ENCODE assay signal across 22 mouse cellular contexts in genomic region chr3:86522880-86523505, GRCm38 (mm10). TPM values are rescaled to one million over a fixed set of nuclear protein-coding genes. Genes with fewer than 3 reads are reported as not detected.
DNase-seq lines count a peak whose midpoint lies in the region; ATAC-seq and TF ChIP-seq lines count a peak whose summit lies in the region.
"Had no signal": no experiment of that assay in that cellular context is flagged by ENCODE, and none has a peak within 500 bp of the region (broad histone marks: within the 10 kb centered on the region; RNA-seq: fewer than 3 reads in every experiment).

No protein-coding gene starts in this region.

- no peak for TF ChIP-seq CTCF in MEL (IDR thresholded peaks at IDR 0.05 in 2 of 3, conservative IDR thresholded peaks at IDR 0.05 in 1 of 3; ENCODE audit: control insufficient read depth in 1 of 3, insufficient read depth in 1 of 3, low read depth in 2 of 3, low read length in 3 of 3, poor library complexity in 1 of 3, severe bottlenecking in 1 of 3)
- no peak for TF ChIP-seq CTCF in liver, postnatal 0 days (IDR thresholded peaks at IDR 0.05; ENCODE audit: low read depth)

- DNase-seq in 416B (ENCODE audit: low read depth) (peak; percentile 15), A20 (ENCODE audit: low read depth, low spot score) (peak; percentile 71), MEL (ENCODE audit: low read depth, low spot score) (peak; percentile 67)
- peak; percentile 81 for DNase-seq in Muller cell, postnatal 12 days (ENCODE audit: inconsistent ontology term)
- DNase-seq in heart, postnatal 10 days, result no peak
- DNase-seq in liver, postnatal 0 days, result no peak
- DNase-seq in left cerebral cortex, postnatal 4 days, result no peak
- no peak for DNase-seq in heart, adult 11 months
- DNase-seq: adrenal gland, adult 2 months; adrenal gland, postnatal 10 days; adrenal gland, postnatal 25 days; cerebellum, adult 11-12 months; cerebellum, adult 2 months; cerebellum, adult 9-10 months; cerebellum, postnatal 10 days; cerebellum, postnatal 25 days; forebrain, postnatal 0 days had no signal

- H3K4me1 ChIP-seq in MEL (ENCODE audit: control insufficient read depth in 1 of 2, insufficient read depth in 2 of 2, low read length in 2 of 2), result peaks cover 0 to 4% of the 10 kb centered on the region in 2 experiments; a peak in 3 of 4 replicates
- no peaks in the 10 kb centered on the region for H3K4me1 ChIP-seq in liver, postnatal 0 days (ENCODE audit: insufficient read depth)
- H3K4me1 ChIP-seq: embryonic facial prominence, embryonic 10.5 days; embryonic facial prominence, embryonic 12.5 days; forebrain, embryonic 13.5 days; forebrain, embryonic 15.5 days had no signal

- TF ChIP-seq EP300 in MEL (IDR thresholded peaks at IDR 0.05; ENCODE audit: low read depth in 1 of 2, low read length in 2 of 2), result peak; percentile 70 to 74
- no peak for TF ChIP-seq EP300 in liver, postnatal 0 days (IDR thresholded peaks at IDR 0.05; ENCODE audit: low read depth)

- no peaks in the 10 kb centered on the region for H3K79me2 ChIP-seq in MEL (ENCODE audit: control insufficient read depth, insufficient read depth, low read length, poor library complexity)

- no peaks in the 10 kb centered on the region for H3K27me3 ChIP-seq in MEL (ENCODE audit: control insufficient read depth in 1 of 2, insufficient read depth in 2 of 2, low read length in 2 of 2)
- no peaks in the 10 kb centered on the region for H3K27me3 ChIP-seq in liver, postnatal 0 days (ENCODE audit: insufficient read depth, low read length)
- H3K27me3 ChIP-seq: embryonic facial prominence, embryonic 12.5 days; forebrain, embryonic 13.5 days; forebrain, embryonic 15.5 days had no signal

- H3K4me3 ChIP-seq in MEL (ENCODE audit: control insufficient read depth in 1 of 2, insufficient read depth in 1 of 2, low read depth in 2 of 2, low read length in 2 of 2), result no peak overlapping the region
- no peak overlapping the region for H3K4me3 ChIP-seq in liver, postnatal 0 days (ENCODE audit: low read depth, low read length)
- H3K4me3 ChIP-seq: embryonic facial prominence, embryonic 10.5 days; embryonic facial prominence, embryonic 12.5 days; forebrain, embryonic 13.5 days; forebrain, embryonic 15.5 days had no signal

- intact Hi-C loops in heart, postnatal 10 days (cut with DNase I), result no loop called here
- intact Hi-C loops in left cerebral cortex, postnatal 4 days (cut with DNase I), result no loop called here

- no peak for TF ChIP-seq RAD21 in MEL (IDR thresholded peaks at IDR 0.05; ENCODE audit: low read depth, low read length)

- H3K9ac ChIP-seq in MEL (ENCODE audit: control insufficient read depth, low read depth, low read length, poor library complexity, severe bottlenecking), result no peak overlapping the region
- no peak overlapping the region for H3K9ac ChIP-seq in liver, postnatal 0 days (replicated peaks)
- H3K9ac ChIP-seq: embryonic facial prominence, embryonic 12.5 days; forebrain, embryonic 13.5 days; forebrain, embryonic 15.5 days; forebrain, postnatal 0 days had no signal

- 84% methylated on average over 3 of the region's 3 CpGs for WGBS in liver, postnatal 0 days (ENCODE audit: insufficient replicate concordance)

- H3K9me3 ChIP-seq in MEL (replicated peaks; ENCODE audit: insufficient read depth, low read length), result no peaks in the 10 kb centered on the region
- H3K9me3 ChIP-seq in liver, postnatal 0 days (ENCODE audit: low read length), result no peaks in the 10 kb centered on the region
- H3K9me3 ChIP-seq: embryonic facial prominence, embryonic 10.5 days; embryonic facial prominence, embryonic 12.5 days; forebrain, embryonic 13.5 days; forebrain, embryonic 15.5 days; G1E had no signal

- no peak overlapping the region for H3K4me2 ChIP-seq in liver, postnatal 0 days (ENCODE audit: low read depth, low read length)
- H3K4me2 ChIP-seq: embryonic facial prominence, embryonic 12.5 days; forebrain, embryonic 13.5 days; forebrain, embryonic 15.5 days had no signal

- peaks cover 0 to 9% of the 10 kb centered on the region in 2 experiments; a peak in 2 of 4 replicates for H3K36me3 ChIP-seq in MEL (ENCODE audit: control insufficient read depth in 1 of 2, insufficient read depth in 2 of 2, low read length in 2 of 2)
- no peaks in the 10 kb centered on the region for H3K36me3 ChIP-seq in liver, postnatal 0 days (replicated peaks; ENCODE audit: insufficient read depth, low read length)
- H3K36me3 ChIP-seq: embryonic facial prominence, embryonic 10.5 days; embryonic facial prominence, embryonic 12.5 days; forebrain, embryonic 15.5 days; G1E had no signal

- no peak overlapping the region for H3K27ac ChIP-seq in MEL (ENCODE audit: control insufficient read depth, low read depth, low read length)
- no peak overlapping the region for H3K27ac ChIP-seq in liver, postnatal 0 days (ENCODE audit: low read depth)
- H3K27ac ChIP-seq: embryonic facial prominence, embryonic 10.5 days; embryonic facial prominence, embryonic 12.5 days; forebrain, embryonic 13.5 days; forebrain, embryonic 15.5 days had no signal

- no peak for ATAC-seq in liver, postnatal 0 days
- ATAC-seq: forebrain, embryonic 13.5 days; forebrain, embryonic 15.5 days; forebrain, postnatal 0 days had no signal

- TF ChIP-seq POLR2A in MEL (IDR thresholded peaks at IDR 0.05; ENCODE audit: control insufficient read depth in 1 of 2, insufficient read depth in 1 of 2, low read depth in 1 of 2, low read length in 2 of 2, poor library complexity in 1 of 2), result no peak

TF ChIP-seq in MEL, 35 proteins besides CTCF, POLR2A, EP300 and RAD21:
- TF ChIP-seq BHLHE40 (IDR thresholded peaks at IDR 0.05; ENCODE audit: borderline replicate concordance, low read depth, low read length) (no peak), TCF12 (IDR thresholded peaks at IDR 0.05; ENCODE audit: low read depth, low read length) (peak; percentile 49; the same call in 1 of the 2 replicates), GATA1 (IDR thresholded peaks at IDR 0.05; ENCODE audit: low read depth, low read length) (peak; percentile 23; the same call in 1 of the 2 replicates), E2F4 (IDR thresholded peaks at IDR 0.05; ENCODE audit: borderline replicate concordance, low read depth, low read length) (no peak), ETS1 (IDR thresholded peaks at IDR 0.05; ENCODE audit: low read depth, low read length) (peak; percentile 71), RCOR1 (IDR thresholded peaks at IDR 0.05; ENCODE audit: low read depth, low read length) (peak; percentile 92), GABPA (IDR thresholded peaks at IDR 0.05; ENCODE audit: low read depth, low read length) (peak; percentile 57; the same call in 1 of the 2 replicates), ZNF384 (IDR thresholded peaks at IDR 0.05; ENCODE audit: low read depth, low read length) (0 out of 2 replicates have a peak, but pooled peaks have one; percentile 28)

RNA-seq across cellular contexts. Expression of gene Mab21l2, which starts 25.4 kb away (rescaled TPM):
- 0.07 TPM in 1 of 2 replicates, not detected in the other for total RNA-seq in MEL (2012; rRNA removed)
- polyA plus RNA-seq in MEL (2012; ENCODE audit: insufficient read depth in 1 of 2, insufficient read length in 2 of 2, low read depth in 1 of 2, low replicate concordance in 2 of 2, missing spikeins in 1 of 2), result not detected
- under 1 TPM; 0.10 to 0.31 TPM for total RNA-seq in heart, postnatal 10 days (2021)
- 0.26 and 0.28 TPM in 2 replicates for polyA plus RNA-seq in liver, postnatal 0 days (2015; fragmentation: Nextera tagmentation; extraction: Ambion mirVana)
- total RNA-seq in left cerebral cortex, postnatal 4 days (2021), result under 1 TPM; 0.14 to 0.62 TPM

Comparison
In these comparisons a context has a peak if more than half of its experiments do, and no peak if none do; other contexts are left out.
1. DNase-seq: peak in 416B (single experiment), A20 (single experiment), MEL (single experiment) and Muller cell, postnatal 12 days (single experiment); none in heart, postnatal 10 days (0 of 2), liver, postnatal 0 days (single experiment), left cerebral cortex, postnatal 4 days (single experiment) and heart, adult 11 months (single experiment).